Mouse (Mus musculus): Measurements from ENCODE around the gene Zbtb8a. TPM values are rescaled to one million over a fixed set of nuclear protein-coding genes. Genes with fewer than 3 reads are reported as not detected.
"Not testable (repeated sequence)": the region's sequence is repeated elsewhere in the genome, so short reads cannot be mapped to it uniquely, and the experiment has no call there.

Zbtb8a gene
- polyA plus RNA-seq, 1 experiment, result 14.1 TPM

GRCm38 (mm10) chr4:129376961-129377545 is 863 bp downstream of the Zbtb8a start:
- no peak for DNase-seq (ENCODE audit: low read depth)

GRCm38 (mm10) chr4:129375821-129376220 is 2.1 kb downstream of the Zbtb8a start:
- no peak for DNase-seq (ENCODE audit: low read depth)

DNA sequence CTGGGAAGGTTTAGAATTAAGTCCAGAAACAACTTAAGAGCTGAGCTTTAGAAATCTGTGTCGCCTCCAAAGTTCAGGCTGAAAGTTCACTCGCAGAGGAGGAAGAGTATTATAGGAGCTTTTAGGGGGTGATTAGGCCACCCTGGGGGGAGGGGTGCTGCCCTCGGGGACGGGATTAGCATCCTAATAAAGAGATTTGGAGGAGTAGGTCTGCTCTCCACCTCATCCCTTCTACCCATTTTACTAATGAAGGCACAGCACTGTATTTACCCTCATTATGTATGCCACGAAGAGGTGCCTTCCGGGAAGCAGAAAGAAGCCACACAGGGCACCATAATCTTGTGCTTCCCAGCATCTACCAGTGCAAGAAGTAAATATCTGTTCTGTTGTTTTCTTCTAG is 2.9 kb downstream of the Zbtb8a start:
- no peak for DNase-seq (ENCODE audit: low read depth)

DNA sequence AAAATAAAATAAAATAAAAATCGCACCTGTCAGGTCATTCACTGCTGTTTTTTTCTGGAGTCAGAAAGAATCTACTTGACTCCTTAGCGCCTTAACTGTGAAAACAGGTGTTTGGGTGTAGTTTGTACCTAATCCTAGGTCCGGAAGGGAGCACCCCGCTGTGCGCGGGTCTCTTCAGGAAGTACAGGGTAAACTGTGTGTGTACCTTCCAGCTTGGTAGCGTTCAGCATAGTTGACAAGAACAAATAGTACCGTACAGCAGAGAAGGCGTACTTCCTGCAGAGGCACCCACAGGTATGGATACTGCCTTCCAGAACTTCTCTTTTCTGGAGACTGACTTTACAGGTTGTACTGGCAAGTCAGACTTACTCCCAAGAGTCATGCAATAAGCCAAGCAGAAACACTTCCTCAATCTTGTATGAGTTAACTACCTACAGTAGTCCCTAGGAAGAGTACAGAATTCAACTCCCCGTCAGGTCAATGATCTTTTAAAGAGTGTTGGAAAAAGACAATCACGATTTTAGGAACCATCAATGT is 3.6 kb downstream of the Zbtb8a start:
- no peak for DNase-seq (ENCODE audit: low read depth)

DNA sequence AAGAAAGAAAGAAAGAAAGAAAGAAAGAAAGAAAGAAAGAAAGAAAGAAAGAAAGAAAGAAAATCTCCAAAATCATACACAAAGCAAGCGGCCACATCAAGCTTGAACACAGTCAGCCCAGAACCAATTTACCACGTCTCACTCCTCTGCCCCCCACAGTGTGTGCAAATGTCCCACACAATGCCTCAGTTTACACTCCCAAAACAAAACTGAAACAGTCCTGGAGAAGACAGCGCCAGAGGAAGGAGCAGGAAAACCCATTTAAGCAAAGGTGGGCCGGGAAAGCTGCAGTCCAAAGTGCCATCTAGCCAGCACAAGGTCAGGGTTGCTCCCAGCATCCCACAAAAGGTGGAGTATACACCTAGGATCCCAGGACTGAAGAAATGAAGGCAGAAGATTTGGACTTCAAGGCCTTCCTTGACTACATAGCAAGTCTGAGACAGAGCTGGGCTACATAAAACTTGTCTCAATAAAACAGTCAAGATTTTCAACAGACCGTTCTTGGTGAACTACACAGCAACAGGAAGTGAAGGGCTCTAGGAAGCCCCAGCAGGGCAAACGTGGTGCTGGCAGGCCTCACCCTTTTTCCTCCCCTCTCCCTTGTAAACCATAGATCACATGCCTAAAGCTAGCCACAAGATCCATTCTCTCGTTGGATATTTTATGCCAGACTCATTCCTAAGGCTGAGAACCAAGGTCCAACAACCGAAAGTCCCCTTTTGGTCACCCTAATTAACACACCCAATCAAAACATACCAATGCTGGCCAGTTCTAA is 4.5 kb downstream of the Zbtb8a start:
- DNase-seq (ENCODE audit: low read depth), result no peak

DNA sequence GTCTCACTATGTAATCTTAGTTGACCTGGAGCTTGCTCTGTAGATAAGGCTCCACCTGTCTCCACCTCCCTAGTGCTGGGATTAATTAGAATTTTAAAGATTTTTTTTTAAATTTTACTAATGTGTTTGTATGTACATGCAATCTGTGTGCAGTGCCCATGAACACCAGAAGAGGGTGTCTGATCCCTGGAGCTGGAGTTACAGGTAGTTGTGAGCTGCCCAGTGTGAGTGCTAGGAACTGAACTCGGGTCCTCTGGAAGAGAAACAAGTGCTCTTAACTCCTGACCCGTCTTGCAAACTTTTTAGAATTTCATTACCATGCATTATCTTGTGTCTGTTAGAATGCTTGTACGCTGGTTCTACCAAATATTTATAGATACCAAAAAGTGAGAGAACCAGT is 6.5 kb downstream of the Zbtb8a start:
- DNase-seq (ENCODE audit: low read depth), result no peak

DNA sequence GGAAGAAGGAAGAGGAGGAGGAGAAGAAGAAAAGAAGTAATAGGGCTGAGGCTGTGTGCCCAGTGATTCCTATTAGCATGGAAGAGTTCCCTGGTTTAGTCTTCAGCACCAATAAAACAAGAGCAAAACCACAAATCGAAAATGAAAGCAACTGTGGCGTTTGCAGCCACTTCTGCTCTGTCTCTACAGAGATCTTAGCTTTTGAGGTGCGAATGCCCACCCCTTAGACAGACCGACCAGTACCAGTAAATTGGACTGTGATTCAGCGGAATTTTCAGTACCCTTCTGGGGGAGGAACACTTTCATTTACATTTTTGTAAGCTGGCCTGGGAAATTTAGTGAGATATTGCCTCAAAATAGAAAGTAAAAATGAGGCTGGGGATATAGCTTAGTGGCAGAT is 12.7 kb downstream of the Zbtb8a start:
- no peak for DNase-seq (ENCODE audit: low read depth)

DNA sequence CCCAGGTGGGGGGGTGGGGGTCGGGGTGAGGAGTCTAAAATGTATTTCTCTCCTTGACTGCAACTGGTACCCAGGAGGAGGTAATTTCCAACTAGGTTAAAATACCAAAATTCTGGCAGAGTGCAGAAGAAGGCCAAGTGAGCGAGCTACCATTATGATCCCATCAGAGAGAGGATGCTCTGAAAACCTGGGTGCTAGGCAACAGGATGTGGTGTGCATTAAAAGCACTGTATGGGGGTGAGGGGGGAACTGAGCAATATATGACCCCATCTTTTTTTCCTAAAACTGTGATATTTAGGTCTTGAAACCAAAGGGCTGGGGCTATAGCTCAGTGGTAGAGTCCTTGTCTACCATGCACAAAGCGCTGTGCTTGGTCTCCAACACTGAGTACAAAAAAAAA is 13.5 kb downstream of the Zbtb8a start:
- no peak for DNase-seq (ENCODE audit: low read depth)

DNA sequence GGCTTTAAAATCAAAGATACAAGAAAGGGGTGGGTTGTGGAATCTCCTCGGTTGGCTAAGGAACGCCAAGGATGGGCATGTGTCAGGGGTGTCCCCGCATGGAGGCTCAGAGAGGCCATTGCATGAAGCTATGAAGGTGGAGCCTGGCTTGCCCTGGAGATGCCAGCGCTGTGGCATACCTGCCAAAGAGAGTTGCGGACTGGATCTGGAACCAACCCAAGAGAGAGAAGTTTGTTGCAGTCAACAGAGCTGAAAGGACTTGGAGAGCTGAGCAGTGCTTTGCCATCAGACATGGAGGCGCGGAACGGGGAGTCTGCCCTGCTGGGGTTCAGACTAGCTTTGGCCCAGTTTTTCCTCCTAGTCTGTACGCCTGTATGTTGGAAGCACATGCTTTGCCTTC is 14.5 kb downstream of the Zbtb8a start:
- DNase-seq (ENCODE audit: low read depth), result no peak

DNA sequence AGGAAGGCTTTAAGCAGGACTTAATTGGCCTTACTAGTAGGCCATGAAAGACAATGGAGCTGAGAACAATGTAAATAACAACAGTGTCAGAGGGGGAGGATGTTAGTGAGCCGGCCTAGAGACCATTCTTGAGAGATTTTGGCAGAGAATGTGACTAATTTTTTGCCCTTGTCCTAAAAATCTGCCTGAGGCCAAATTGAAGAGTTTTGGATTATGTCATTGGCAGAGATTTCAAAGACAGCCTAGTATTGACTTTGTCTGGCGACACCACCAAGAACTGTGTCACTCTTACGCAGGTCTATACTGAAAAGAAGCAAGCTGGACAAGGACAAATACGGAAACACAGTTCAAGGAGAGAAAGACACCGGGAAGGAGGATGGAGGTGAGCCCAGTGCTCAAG is 15.1 kb downstream of the Zbtb8a start:
- DNase-seq (ENCODE audit: low read depth), result no peak

DNA sequence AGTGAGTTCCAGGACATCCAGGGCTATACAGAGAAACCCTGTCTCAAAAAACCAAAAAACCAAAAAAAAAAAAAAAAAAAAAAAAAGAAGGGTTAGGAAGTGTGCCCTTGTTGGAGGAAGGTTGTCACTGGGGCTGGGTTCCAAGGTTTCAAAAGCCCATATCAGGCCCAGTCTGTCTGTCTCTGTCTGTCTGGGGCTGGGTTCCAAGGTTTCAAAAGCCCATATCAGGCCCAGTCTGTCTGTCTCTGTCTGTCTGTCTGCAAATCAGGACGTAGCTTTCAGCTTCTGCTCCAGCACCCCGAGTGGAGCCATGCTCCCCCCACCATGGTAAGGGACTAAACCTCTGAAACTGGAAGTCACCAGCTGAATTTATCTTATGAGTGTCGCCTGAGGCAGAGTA is 15.7 kb downstream of the Zbtb8a start:
- DNase-seq (ENCODE audit: low read depth), result not testable (repeated sequence)

- no peak for DNase-seq (ENCODE audit: low read depth)
Measured at GRCm38 (mm10) chr4:129357613-129358163, 20.2 kb downstream of the Zbtb8a start.

- DNase-seq (ENCODE audit: low read depth), result no peak
Measured at GRCm38 (mm10) chr4:129354236-129354635, 23.7 kb downstream of the Zbtb8a start.

GRCm38 (mm10) chr4:129353176-129353575 is 24.7 kb downstream of the Zbtb8a start:
- no peak for DNase-seq (ENCODE audit: low read depth)

- no peak for DNase-seq (ENCODE audit: low read depth)
Measured at GRCm38 (mm10) chr4:129351111-129351510, 26.8 kb downstream of the Zbtb8a start.

- no peak for DNase-seq (ENCODE audit: low read depth)
Measured at GRCm38 (mm10) chr4:129350644-129351043, 27.3 kb downstream of the Zbtb8a start.

GRCm38 (mm10) chr4:129346481-129347154 is 31.3 kb downstream of the Zbtb8a start:
- DNase-seq (ENCODE audit: low read depth), result no peak

DNA sequence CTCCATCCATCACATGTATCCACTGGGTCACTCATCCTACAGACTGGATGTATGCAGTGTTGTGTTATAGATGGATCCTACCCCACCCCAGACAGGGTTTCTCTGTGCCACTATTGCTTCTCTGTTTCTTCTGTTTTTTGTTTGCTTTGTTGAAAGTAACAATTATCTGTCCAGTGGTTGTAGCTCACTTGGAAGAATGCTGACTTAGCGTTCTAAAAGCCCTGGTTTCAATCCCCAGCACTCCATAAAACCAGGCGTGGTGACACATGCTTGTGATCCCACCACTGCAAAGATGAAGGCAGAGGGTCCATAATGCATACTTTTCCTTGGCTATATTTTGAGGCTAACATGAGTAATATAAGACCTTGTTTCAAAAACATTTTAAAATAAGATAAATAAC is 35.2 kb downstream of the Zbtb8a start:
- DNase-seq (ENCODE audit: low read depth), result no peak

DNA sequence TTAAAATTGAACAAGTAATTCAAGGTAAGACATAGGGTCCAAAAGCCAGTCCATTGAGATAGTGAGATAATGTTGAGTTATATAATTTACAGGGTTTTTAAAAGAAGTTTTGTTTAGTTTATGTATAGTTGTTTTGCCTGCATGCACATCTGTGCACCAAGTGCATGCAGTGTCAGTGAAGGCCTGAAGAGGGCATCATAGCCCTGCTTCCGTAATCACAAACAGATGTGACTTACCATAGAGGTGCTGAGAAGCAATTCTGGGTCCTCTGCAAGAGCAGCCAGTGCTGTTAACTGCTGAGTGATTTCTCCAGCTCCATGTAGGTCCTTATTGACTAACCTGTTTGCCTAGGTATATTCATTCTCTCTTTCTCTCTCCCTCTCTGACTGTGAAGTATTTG is 36.0 kb downstream of the Zbtb8a start:
- no peak for DNase-seq (ENCODE audit: low read depth)

GRCm38 (mm10) chr4:129339743-129340142 is 38.2 kb downstream of the Zbtb8a start:
- DNase-seq (ENCODE audit: low read depth), result no peak

GRCm38 (mm10) chr4:129336291-129336690 is 41.6 kb downstream of the Zbtb8a start:
- no peak for DNase-seq (ENCODE audit: low read depth)
